Mouse (Mus musculus) intestine, embryonic 16.5 days (tissue): ENCODE measurements around the gene Fam221b. TPM values are rescaled to one million over a fixed set of nuclear protein-coding genes. Genes with fewer than 3 reads are reported as not detected.

Source experiments
- ATAC-seq: fragments of 200-750 bp; cut with Nextera tagmentation; 2 replicates; pipeline ENCODE4 v1.8.0; 2017; ENCODE audit warnings: moderate TSS enrichment, moderate library complexity
- H3K27ac ChIP-seq: fragments of 300-500 bp; sonication (generic); 2 replicates; pipeline ENCODE4 v1.5.1; 2014; ENCODE audit warnings: mild to moderate bottlenecking, low read length
- H3K27me3 ChIP-seq: fragments of 300-500 bp; sonication (generic); replicated peaks from 2 replicates; pipeline ENCODE4 v1.6.1; 2014; ENCODE audit warnings: low read length, control low read depth, mixed read lengths; ENCODE audit not compliant: control insufficient read depth, insufficient read depth
- H3K36me3 ChIP-seq: fragments of 300-500 bp; sonication (generic); 2 replicates; pipeline ENCODE4 v1.6.1; 2014; ENCODE audit warnings: low read length, control low read depth; ENCODE audit not compliant: control insufficient read depth, insufficient read depth
- H3K4me1 ChIP-seq: fragments of 300-500 bp; sonication (generic); 2 replicates; pipeline ENCODE4 v1.6.1; 2014; ENCODE audit warnings: low read length, control low read depth, mixed read lengths; ENCODE audit not compliant: control insufficient read depth, insufficient read depth
- H3K4me2 ChIP-seq: fragments of 300-500 bp; sonication (generic); 2 replicates; pipeline ENCODE4 v1.6.1; 2014; ENCODE audit warnings: low read depth, low read length, control low read depth
- H3K4me3 ChIP-seq: fragments of 300-500 bp; sonication (generic); 2 replicates; pipeline ENCODE4 v1.5.1; 2014; ENCODE audit warnings: mild to moderate bottlenecking, low read length
- H3K9ac ChIP-seq: fragments of 300-500 bp; sonication (generic); 2 replicates; pipeline ENCODE4 v1.6.1; 2014; ENCODE audit warnings: low read depth, low read length
- H3K9me3 ChIP-seq: fragments of 300-500 bp; sonication (generic); 2 replicates; pipeline ENCODE4 v1.6.1; 2016; ENCODE audit warnings: low read length, control low read depth; ENCODE audit not compliant: control insufficient read depth
- WGBS: fragments of 180-500 bp; shearing (Covaris S2); extraction: QIAGEN DNeasy Blood & Tissue Kit; methylation state at CpG from one replicate; pipeline ENCODE4 v1.1.7; 2014; 5-methylcytosine and 5-hydroxymethylcytosine counted together
- polyA plus RNA-seq: library from polyadenylated mRNA; unstranded; fragments of >200 nt; fragmentation: Nextera tagmentation; extraction: Ambion mirVana; gene quantifications from 2 replicates; pipeline ENCODE4 v1.2.1, GENCODE M21; 2015

Gene Fam221b
- polyA plus RNA-seq, 1 experiment from 2014 or later, result 1.6 TPM

GRCm38 (mm10) chr4:43649783-43650182, 19.2 kb downstream of the Fam221b start:
- Histone ChIP-seq H3K27ac (no peak overlapping the region), H3K9ac (no peak overlapping the region), H3K27me3 (no peaks in the 10 kb centered on the region), H3K36me3 (peaks cover 6% of the 10 kb centered on the region), H3K4me1 (no peaks in the 10 kb centered on the region; the same call in 1 of the 2 replicates), H3K4me3 (no peak overlapping the region), H3K9me3 (peaks cover 9% of the 10 kb centered on the region), H3K4me2 (no peak overlapping the region)
- no peak for ATAC-seq
- 92% methylated on average over 3 of the region's 3 CpGs for WGBS

GRCm38 (mm10) chr4:43640491-43640890, 28.5 kb downstream of the Fam221b start:
- no peaks in the 10 kb centered on the region for H3K4me1 ChIP-seq
- no peak overlapping the region for H3K27ac ChIP-seq
- H3K4me2 ChIP-seq, result no peak overlapping the region
- no peak for ATAC-seq
- WGBS, result 86% methylated on average over 6 of the region's 6 CpGs
- no peaks in the 10 kb centered on the region for H3K36me3 ChIP-seq
- no peaks in the 10 kb centered on the region for H3K27me3 ChIP-seq
- H3K4me3 ChIP-seq, result no peak overlapping the region
- no peaks in the 10 kb centered on the region for H3K9me3 ChIP-seq
- no peak overlapping the region for H3K9ac ChIP-seq

GRCm38 (mm10) chr4:43640076-43640475, 28.9 kb downstream of the Fam221b start:
- Histone ChIP-seq H3K4me2 (no peak overlapping the region), H3K9ac (no peak overlapping the region), H3K27me3 (no peaks in the 10 kb centered on the region), H3K9me3 (no peaks in the 10 kb centered on the region), H3K36me3 (no peaks in the 10 kb centered on the region), H3K27ac (no peak overlapping the region), H3K4me3 (no peak overlapping the region), H3K4me1 (no peaks in the 10 kb centered on the region)
- WGBS, result 66% methylated on average over 9 of the region's 9 CpGs
- ATAC-seq, result no peak

- Histone ChIP-seq H3K27ac (no peak overlapping the region), H3K4me2 (no peak overlapping the region), H3K9ac (no peak overlapping the region), H3K36me3 (no peaks in the 10 kb centered on the region), H3K4me3 (no peak overlapping the region), H3K9me3 (no peaks in the 10 kb centered on the region), H3K27me3 (0 out of 2 replicates have a peak, but pooled peaks cover 3% of the 10 kb centered on the region), H3K4me1 (peaks cover 9% of the 10 kb centered on the region)
- ATAC-seq, result no peak
- WGBS, result 82% methylated on average over 6 of the region's 6 CpGs
Measured at GRCm38 (mm10) chr4:43636751-43637150, 32.2 kb downstream of the Fam221b start.

DNA sequence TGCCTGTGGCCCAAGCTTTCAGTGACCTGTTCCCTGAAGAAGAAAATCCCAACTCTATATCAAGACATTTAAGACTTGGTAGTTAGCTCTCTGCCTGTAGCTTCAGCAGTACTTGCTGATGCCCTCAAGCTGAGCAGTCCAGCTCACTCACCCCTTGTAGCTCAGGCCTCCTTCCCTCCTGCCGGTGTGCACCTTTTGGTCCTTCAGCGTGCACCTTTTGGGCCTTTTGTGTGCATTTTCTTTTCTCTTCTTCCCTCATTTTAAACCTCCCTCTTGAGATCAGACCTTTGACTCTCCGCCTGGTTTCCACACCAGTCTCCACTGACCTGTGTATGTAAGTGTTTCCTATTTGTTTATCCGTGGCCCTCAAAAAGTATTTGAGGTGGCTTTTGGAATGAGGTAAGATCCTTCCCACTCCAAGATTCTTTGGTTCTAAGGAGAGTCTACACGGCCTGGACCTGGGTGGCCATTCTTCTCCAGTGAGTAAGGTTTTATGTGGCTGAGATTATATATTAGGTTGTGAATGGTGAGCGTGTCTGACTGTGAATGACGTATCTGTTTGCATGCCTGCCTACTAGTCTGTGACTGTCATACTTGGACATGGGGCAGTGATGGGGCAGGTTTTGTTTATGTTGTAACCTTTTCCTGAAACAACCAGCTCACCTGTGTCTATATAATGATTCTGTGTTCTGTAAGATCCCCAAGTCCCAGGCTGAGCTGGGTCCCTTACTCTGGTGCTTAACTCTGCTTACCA, 34.1 kb downstream of the Fam221b start:
- Histone ChIP-seq H3K4me1 (peaks cover 9% of the 10 kb centered on the region), H3K27me3 (0 out of 2 replicates have a peak, but pooled peaks cover 3% of the 10 kb centered on the region), H3K36me3 (no peaks in the 10 kb centered on the region), H3K9me3 (no peaks in the 10 kb centered on the region), H3K4me3 (no peak overlapping the region), H3K27ac (no peak overlapping the region), H3K9ac (no peak overlapping the region), H3K4me2 (no peak overlapping the region)
- no peak for ATAC-seq
- 90% methylated on average over 7 of the region's 7 CpGs for WGBS

DNA sequence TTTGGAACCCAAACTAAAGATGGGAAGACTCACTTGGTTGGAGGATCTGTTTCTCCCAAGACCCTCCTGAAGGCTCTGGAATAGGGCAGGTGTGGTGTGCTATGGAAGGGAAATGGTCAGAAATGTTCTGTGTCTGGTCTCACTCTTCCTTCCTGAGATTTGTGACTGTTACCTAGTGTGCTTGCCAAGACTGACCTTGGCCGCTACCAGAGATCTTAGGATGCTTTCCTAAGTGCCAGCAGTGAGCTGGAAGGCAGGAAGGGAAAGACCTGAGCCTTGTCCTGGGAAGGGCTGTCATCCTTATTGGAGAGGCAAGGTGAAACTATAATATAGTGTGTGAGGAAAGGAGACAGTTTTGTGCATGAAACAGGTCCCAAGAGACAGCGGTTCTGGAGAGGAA, 35.2 kb downstream of the Fam221b start:
- H3K27me3 ChIP-seq, result 0 out of 2 replicates have a peak, but pooled peaks cover 3% of the 10 kb centered on the region
- H3K27ac ChIP-seq, result no peak overlapping the region
- H3K4me2 ChIP-seq, result no peak overlapping the region
- ATAC-seq, result no peak
- H3K9me3 ChIP-seq, result no peaks in the 10 kb centered on the region
- H3K4me1 ChIP-seq, result peaks cover 9% of the 10 kb centered on the region
- no peaks in the 10 kb centered on the region for H3K36me3 ChIP-seq
- H3K9ac ChIP-seq, result no peak overlapping the region
- H3K4me3 ChIP-seq, result no peak overlapping the region
- WGBS, result 90% methylated on average over 2 of the region's 2 CpGs

GRCm38 (mm10) chr4:43633296-43633695, 35.6 kb downstream of the Fam221b start:
- no peak overlapping the region for H3K4me2 ChIP-seq
- 83% methylated on average over 8 of the region's 8 CpGs for WGBS

GRCm38 (mm10) chr4:43631956-43632920, 36.7 kb downstream of the Fam221b start:
- peaks cover 9% of the 10 kb centered on the region for H3K4me1 ChIP-seq
- peak overlapping the region; percentile 81 for H3K9ac ChIP-seq
- H3K27me3 ChIP-seq, result 0 out of 2 replicates have a peak, but pooled peaks cover 3% of the 10 kb centered on the region
- no peak; the same call in 1 of the 2 replicates for ATAC-seq
- peak overlapping the region; percentile 62 for H3K4me3 ChIP-seq
- H3K27ac ChIP-seq, result 0 out of 2 replicates have a peak overlapping the region, but pooled peaks have one; percentile 5
- no peaks in the 10 kb centered on the region for H3K36me3 ChIP-seq
- peak overlapping the region; percentile 85 for H3K4me2 ChIP-seq
- no peaks in the 10 kb centered on the region for H3K9me3 ChIP-seq
- WGBS, result 52% methylated on average over 42 of the region's 42 CpGs

More at GRCm38 (mm10) chr4:43633296-43633695, 35.6 kb downstream of the Fam221b start:
- Histone ChIP-seq H3K9me3 (no peaks in the 10 kb centered on the region), H3K27me3 (0 out of 2 replicates have a peak, but pooled peaks cover 3% of the 10 kb centered on the region), H3K4me3 (no peak overlapping the region), H3K4me1 (peaks cover 9% of the 10 kb centered on the region), H3K36me3 (no peaks in the 10 kb centered on the region), H3K27ac (no peak overlapping the region), H3K9ac (no peak overlapping the region)
- ATAC-seq, result no peak
